Mouse (Mus musculus) erythroblast, embryonic 14.5 days (primary cell): ENCODE results near the gene Col20a1.

Source experiments
- GATA1 ChIP-seq: IDR thresholded peaks from 2 replicates; pipeline ENCODE4 v1.6.1; 2012; ENCODE audit warnings: low read length, inconsistent platforms, mixed read lengths
- TAL1 ChIP-seq: IDR thresholded peaks from 3 replicates; pipeline ENCODE4 v1.6.1; 2012; ENCODE audit warnings: low read length, inconsistent platforms, mixed read lengths

- TF ChIP-seq GATA1: no peak
- no peak for TF ChIP-seq TAL1
Observed at GRCm38 (mm10) chr2:180987001-180987400, 666 bp downstream of the Col20a1 start.
